Mouse (Mus musculus) adrenal gland, postnatal 36 days (tissue): ENCODE data around the gene Pigs. TPM values are rescaled to one million over a fixed set of nuclear protein-coding genes. Genes with fewer than 3 reads are reported as not detected.

Source experiments
- DNase-seq, 2 experiments: peaks; one replicate each; pipeline ENCODE4 v3.0.0; 2021; ENCODE audit warnings: mixed read lengths in 1 of 2
- total RNA-seq, 2 experiments: library from RNA; stranded (reverse); gene quantifications; 2 replicates each; pipeline ENCODE4 v1.2.3; 2021

The Pigs gene
- total RNA-seq, 2 experiments from 2014 or later: 54.0 to 57.7 TPM

GRCm38 (mm10) chr11:78337040-78337439 lies 8.8 kb downstream of the Pigs start:
- DNase-seq: no peak

- DNase-seq: no peak
Observed at GRCm38 (mm10) chr11:78341702-78342101, 13.5 kb downstream of the Pigs start.

GRCm38 (mm10) chr11:78343381-78344327 lies 15.4 kb downstream of the Pigs start, which contains the start of gene Unc119:
Gene Unc119, plus strand, starts transcription at chr11:78343482.
- DNase-seq: peak; percentile 89 to 95

GRCm38 (mm10) chr11:78344328-78344889 lies 16.2 kb downstream of the Pigs start:
- no peak for DNase-seq

- peak; percentile 60 to 72 for DNase-seq
Observed at GRCm38 (mm10) chr11:78344890-78345715, 16.9 kb downstream of the Pigs start.

GRCm38 (mm10) chr11:78345801-78346200 lies 17.6 kb downstream of the Pigs start:
- no peak for DNase-seq

GRCm38 (mm10) chr11:78346326-78347069 lies 18.3 kb downstream of the Pigs start:
- DNase-seq: no peak

- DNase-seq: peak; percentile 75 to 82
Observed at GRCm38 (mm10) chr11:78347070-78347754, 19.0 kb downstream of the Pigs start.

GRCm38 (mm10) chr11:78347908-78348307 lies 19.7 kb downstream of the Pigs start:
- no peak for DNase-seq

- no peak for DNase-seq
Observed at GRCm38 (mm10) chr11:78348474-78348873, 20.3 kb downstream of the Pigs start.

- DNase-seq: no peak
Observed at GRCm38 (mm10) chr11:78349441-78350358, 21.5 kb downstream of the Pigs start.

GRCm38 (mm10) chr11:78353081-78353480 lies 24.9 kb downstream of the Pigs start:
- DNase-seq: no peak

- no peak for DNase-seq
Observed at GRCm38 (mm10) chr11:78354905-78355304, 26.7 kb downstream of the Pigs start.

- peak; percentile 81 to 88 for DNase-seq
Observed at GRCm38 (mm10) chr11:78355471-78356238, 27.4 kb downstream of the Pigs start.

- DNase-seq: peak in 1 of 2 experiments; percentile 64
Observed at GRCm38 (mm10) chr11:78358330-78359007, 30.3 kb downstream of the Pigs start.

- peak; percentile 82 to 89 for DNase-seq
Observed at GRCm38 (mm10) chr11:78360125-78360788, 32.0 kb downstream of the Pigs start.

- DNase-seq: no peak
Observed at GRCm38 (mm10) chr11:78360789-78361131, 32.5 kb downstream of the Pigs start.
